Mouse (Mus musculus) right cerebral cortex, adult 2 months (tissue): ENCODE data around the gene Kazn.

Experiments
- DNase-seq, 2 experiments: peaks; one replicate each; pipeline ENCODE4 v3.0.0; 2021 to 2022; ENCODE audit warnings: low spot score in 2 of 2

Kazn gene

GRCm38 (mm10) chr4:142054580-142054979 is 184.6 kb downstream of the Kazn start:
- peak in 1 of 2 experiments; percentile 8 for DNase-seq

- no peak for DNase-seq
These were observed 185.3 kb downstream of the Kazn start for GRCm38 (mm10) chr4:142053661-142054448.

DNA sequence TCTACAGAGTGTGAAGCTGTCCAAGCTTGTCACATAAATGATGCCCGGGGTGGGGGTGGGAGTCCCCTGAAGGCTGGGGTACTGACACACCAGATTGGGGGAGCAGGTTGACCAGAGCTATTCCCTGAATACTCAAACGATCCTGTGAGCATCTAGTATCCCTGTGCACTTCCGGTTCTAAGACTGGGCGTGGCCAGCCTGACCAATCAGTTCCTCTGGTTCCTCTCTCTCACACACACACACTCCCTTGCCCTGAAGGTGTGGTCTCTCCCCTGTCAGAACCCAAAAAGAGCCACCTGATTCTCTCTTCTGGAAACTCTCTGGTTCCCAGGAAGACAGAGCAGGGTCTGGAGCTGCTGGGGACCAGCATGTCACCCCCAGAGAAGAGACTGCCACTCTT is 185.9 kb downstream of the Kazn start:
- no peak for DNase-seq

- DNase-seq: no peak
These were observed 186.6 kb downstream of the Kazn start for GRCm38 (mm10) chr4:142052391-142053132.
